Mouse (Mus musculus) myocyte (in vitro differentiated cells): ENCODE data around the gene Tmem63b.

ENCODE experiments used
- CEBPB ChIP-seq: IDR thresholded peaks from 2 replicates; pipeline ENCODE4 v1.6.1; 2011; ENCODE audit warnings: mild to moderate bottlenecking, moderate library complexity; ENCODE audit not compliant: poor library complexity, insufficient read depth, severe bottlenecking
- E2F4 ChIP-seq: IDR thresholded peaks from one replicate; pipeline ENCODE4 v1.6.1; 2011; ENCODE audit warnings: mild to moderate bottlenecking, control low read depth, moderate library complexity; ENCODE audit not compliant: insufficient read depth
- MAX ChIP-seq: IDR thresholded peaks from one replicate; pipeline ENCODE4 v1.6.1; 2011; ENCODE audit warnings: low read depth, mild to moderate bottlenecking, control low read depth
- MYOD1 ChIP-seq, 3 experiments: IDR thresholded peaks; one replicate each; pipeline ENCODE4 v1.6.1; 2011; ENCODE audit warnings: control low read depth in 2 of 3, low read depth in 2 of 3, mild to moderate bottlenecking in 2 of 3, moderate library complexity in 1 of 3; ENCODE audit not compliant: insufficient read length in 2 of 3, control insufficient read depth in 1 of 3
- POLR2A ChIP-seq: IDR thresholded peaks from one replicate; pipeline ENCODE4 v1.6.1; 2011; ENCODE audit warnings: low read depth, mild to moderate bottlenecking, control low read depth, moderate library complexity; ENCODE audit not compliant: insufficient read length
- POLR2AphosphoS2 ChIP-seq: IDR thresholded peaks from one replicate; pipeline ENCODE4 v1.6.1; 2011; ENCODE audit warnings: low read depth, control low read depth; ENCODE audit not compliant: insufficient read length
- REST ChIP-seq: IDR thresholded peaks from one replicate; pipeline ENCODE4 v1.6.1; 2011; ENCODE audit warnings: mild to moderate bottlenecking, control low read depth, moderate library complexity; ENCODE audit not compliant: insufficient read depth, insufficient read length
- SRF ChIP-seq: IDR thresholded peaks from one replicate; pipeline ENCODE4 v1.6.1; 2011; ENCODE audit warnings: low read depth; ENCODE audit not compliant: control insufficient read depth, insufficient read length
- TCF12 ChIP-seq: IDR thresholded peaks from one replicate; pipeline ENCODE4 v1.6.1; 2011; ENCODE audit warnings: mild to moderate bottlenecking, control low read depth; ENCODE audit not compliant: poor library complexity, insufficient read depth, severe bottlenecking
- TCF3 ChIP-seq: IDR thresholded peaks from one replicate; pipeline ENCODE4 v1.6.1; 2011; ENCODE audit warnings: low read depth, control low read depth; ENCODE audit not compliant: insufficient read length
- USF1 ChIP-seq: IDR thresholded peaks from one replicate; pipeline ENCODE4 v1.6.1; 2011; ENCODE audit warnings: low read depth, mild to moderate bottlenecking, control low read depth, moderate library complexity

GRCm38 (mm10) chr17:45684667-45685131 lies 2.0 kb downstream of the Tmem63b start:
- TF ChIP-seq POLR2A: no peak
- TF ChIP-seq E2F4: no peak
- no peak for TF ChIP-seq MAX
- no peak for TF ChIP-seq POLR2AphosphoS2
- TF ChIP-seq TCF3: no peak
- no peak for TF ChIP-seq SRF
- TF ChIP-seq REST: no peak
- TF ChIP-seq MYOD1 (IDR thresholded peaks at IDR 0.05; ENCODE audit: control insufficient read depth in 1 of 3, insufficient read length in 2 of 3, low read depth in 2 of 3): no peak
- no peak for TF ChIP-seq CEBPB
- no peak for TF ChIP-seq TCF12
- no peak for TF ChIP-seq USF1
